Mouse (Mus musculus) liver, embryonic 14.5 days (tissue): Measurements from ENCODE around the gene Rasgef1b.

ENCODE experiments used
- CTCF ChIP-seq: IDR thresholded peaks from 2 replicates; pipeline ENCODE4 v1.5.1; 2016; ENCODE audit warnings: antibody characterized with exemption, low read depth, control low read depth
- EP300 ChIP-seq: IDR thresholded peaks from 2 replicates; pipeline ENCODE4 v1.6.1; 2016; ENCODE audit warnings: antibody characterized with exemption, low read depth

DNA sequence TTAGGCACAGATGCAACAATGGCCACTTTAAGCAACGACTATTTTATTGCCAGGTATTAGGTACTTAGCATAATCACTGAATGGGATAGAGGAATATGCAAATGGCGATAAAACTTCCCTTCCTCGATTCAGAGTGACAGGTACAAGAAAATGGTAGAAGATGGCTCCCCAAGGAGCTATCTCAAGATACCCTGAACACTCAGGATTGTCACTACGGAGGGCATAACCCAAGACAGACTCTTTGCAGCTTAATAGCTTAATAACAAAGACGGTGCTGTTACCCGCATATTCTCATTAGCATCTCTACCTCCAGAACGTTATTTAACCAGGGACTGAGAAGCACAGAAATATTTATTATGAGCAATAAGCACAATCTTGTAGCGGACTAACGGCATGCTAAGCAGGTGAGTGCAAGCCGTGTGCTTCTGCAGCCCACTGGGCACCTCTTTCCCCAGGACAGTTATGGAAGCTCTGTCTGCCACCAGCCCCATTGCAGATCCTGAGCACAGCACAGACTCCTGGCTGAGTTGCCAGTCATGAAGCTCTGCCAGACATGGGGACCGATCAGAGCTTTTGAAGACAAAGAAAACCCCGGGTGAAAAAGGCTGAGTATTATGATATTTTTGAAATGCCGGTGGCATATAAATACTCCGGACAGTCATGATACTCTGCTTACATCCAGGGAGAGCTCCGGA, 122.6 kb downstream of the Rasgef1b start:
- TF ChIP-seq CTCF: no peak
- no peak for TF ChIP-seq EP300
